Mouse (Mus musculus) liver, embryonic 14 days (tissue): ENCODE data around the gene Olfr862. TPM values are rescaled to one million over a fixed set of nuclear protein-coding genes. Genes with fewer than 3 reads are reported as not detected.

Experiments used
- polyA plus RNA-seq: library from polyadenylated mRNA; depleted of rRNA; stranded (reverse); fragments of >200 nt; gene quantifications from 2 replicates; pipeline ENCODE4 v1.2.3, GENCODE M21; 2012; rRNA removed

Gene Olfr862
- polyA plus RNA-seq: not detected in 2 replicates

GRCm38 (mm10) chr9:19887904-19888303 is at the start of gene Olfr862:
Gene Olfr862 (minus strand): TSS chr9:19888004.

GRCm38 (mm10) chr9:19916565-19916964 is 28.8 kb upstream of the Olfr862 start, which contains the start of gene Olfr77:
Gene Olfr77 (plus strand): TSS chr9:19916865.

GRCm38 (mm10) chr9:19849647-19850046 is 38.2 kb downstream of the Olfr862 start, which contains the start of gene Olfr860:
Gene Olfr860 (minus strand): TSS chr9:19849747.

Other genes starting within 250 kb of the Olfr862 start
- gene Olfr857, start 178.6 kb downstream of the Olfr862 start, polyA plus RNA-seq: 0.01 TPM in 1 of 2 replicates, not detected in the other
- not detected in 2 replicates for gene Olfr58, start 107.7 kb downstream of the Olfr862 start, polyA plus RNA-seq
- not detected in 2 replicates for gene Olfr859, start 83.1 kb downstream of the Olfr862 start, polyA plus RNA-seq
- not detected in 2 replicates for gene Olfr860, start 38.3 kb downstream of the Olfr862 start, polyA plus RNA-seq
- not detected in 2 replicates for gene Olfr77, start 28.9 kb upstream of the Olfr862 start, polyA plus RNA-seq
- gene Olfr866, start 140.0 kb upstream of the Olfr862 start, polyA plus RNA-seq: not detected in 2 replicates
- gene Olfr867, start 169.6 kb upstream of the Olfr862 start, polyA plus RNA-seq: not detected in 2 replicates
- not detected in 2 replicates for gene Olfr868, start 210.6 kb upstream of the Olfr862 start, polyA plus RNA-seq
- not detected in 2 replicates for gene Olfr869, start 241.0 kb upstream of the Olfr862 start, polyA plus RNA-seq